Mouse (Mus musculus): ENCODE measurements around the gene 4930453N24Rik. TPM values are rescaled to one million over a fixed set of nuclear protein-coding genes. Genes with fewer than 3 reads are reported as not detected.
A peak's percentile ranks its signal among the peaks of the same experiment; 100 is the strongest.

4930453N24Rik gene
- polyA plus RNA-seq, 1 experiment, result 21.9 TPM

- no peak overlapping the region for H3K4me3 ChIP-seq (ENCODE audit: insufficient read depth, low read length)
- H3K4me1 ChIP-seq (ENCODE audit: control insufficient read depth, insufficient read depth, low read length), result peaks cover 5% of the 10 kb centered on the region
- H3K27ac ChIP-seq (ENCODE audit: insufficient read depth, low read depth, low read length), result no peak overlapping the region
- no peak for TF ChIP-seq CTCF (IDR thresholded peaks at IDR 0.05; ENCODE audit: low read depth, low read length)
- no peak for TF ChIP-seq POLR2A (IDR thresholded peaks at IDR 0.05; ENCODE audit: borderline replicate concordance, low read depth, low read length)
Measured at GRCm38 (mm10) chr16:64766696-64767300, 4.2 kb downstream of the 4930453N24Rik start.

GRCm38 (mm10) chr16:64759245-64759626 is 11.7 kb downstream of the 4930453N24Rik start:
- H3K27ac ChIP-seq (ENCODE audit: insufficient read depth, low read depth, low read length), result no peak overlapping the region
- H3K4me1 ChIP-seq (ENCODE audit: control insufficient read depth, insufficient read depth, low read length), result peaks cover 12% of the 10 kb centered on the region
- H3K4me3 ChIP-seq (ENCODE audit: insufficient read depth, low read length), result no peak overlapping the region
- TF ChIP-seq POLR2A (IDR thresholded peaks at IDR 0.05; ENCODE audit: borderline replicate concordance, low read depth, low read length), result no peak
- TF ChIP-seq CTCF (IDR thresholded peaks at IDR 0.05; ENCODE audit: low read depth, low read length), result no peak

DNA sequence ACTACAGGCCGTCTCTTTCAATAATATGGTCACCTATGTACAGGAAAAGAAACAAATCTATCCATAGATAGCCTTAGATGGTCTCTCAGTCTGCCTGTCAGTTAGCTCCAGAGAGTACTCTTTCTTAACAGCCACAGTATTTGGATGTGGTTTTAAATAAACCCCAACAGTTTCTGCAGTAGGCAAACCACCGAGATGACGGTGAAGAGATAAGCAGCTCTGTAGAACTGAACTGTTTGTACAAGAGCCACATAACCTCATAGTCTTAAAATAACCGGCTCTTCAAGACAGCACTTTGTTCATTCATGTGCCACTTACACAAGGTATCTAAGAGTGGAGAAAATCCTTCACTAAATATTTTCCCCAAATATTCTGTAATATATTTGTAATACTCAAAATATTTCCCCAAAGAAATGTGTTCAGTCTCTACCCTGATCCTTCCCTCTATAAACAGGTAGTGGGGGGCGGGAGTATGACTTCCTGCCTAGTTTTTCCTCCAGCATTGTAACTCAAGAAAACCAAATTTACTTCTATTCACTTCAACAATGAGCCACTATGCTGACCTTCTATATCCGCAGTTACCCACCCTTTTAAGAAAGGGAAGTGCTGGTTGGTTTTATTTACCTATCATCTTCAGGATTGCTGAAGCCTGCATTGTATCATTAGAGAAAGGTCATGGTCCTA is 12.3 kb downstream of the 4930453N24Rik start:
- Histone ChIP-seq H3K27ac (ENCODE audit: insufficient read depth, low read depth, low read length) (no peak overlapping the region), H3K4me1 (ENCODE audit: control insufficient read depth, insufficient read depth, low read length) (peaks cover 12% of the 10 kb centered on the region), H3K4me3 (ENCODE audit: insufficient read depth, low read length) (no peak overlapping the region)
- no peak for TF ChIP-seq POLR2A (IDR thresholded peaks at IDR 0.05; ENCODE audit: borderline replicate concordance, low read depth, low read length)
- no peak for TF ChIP-seq CTCF (IDR thresholded peaks at IDR 0.05; ENCODE audit: low read depth, low read length)

DNA sequence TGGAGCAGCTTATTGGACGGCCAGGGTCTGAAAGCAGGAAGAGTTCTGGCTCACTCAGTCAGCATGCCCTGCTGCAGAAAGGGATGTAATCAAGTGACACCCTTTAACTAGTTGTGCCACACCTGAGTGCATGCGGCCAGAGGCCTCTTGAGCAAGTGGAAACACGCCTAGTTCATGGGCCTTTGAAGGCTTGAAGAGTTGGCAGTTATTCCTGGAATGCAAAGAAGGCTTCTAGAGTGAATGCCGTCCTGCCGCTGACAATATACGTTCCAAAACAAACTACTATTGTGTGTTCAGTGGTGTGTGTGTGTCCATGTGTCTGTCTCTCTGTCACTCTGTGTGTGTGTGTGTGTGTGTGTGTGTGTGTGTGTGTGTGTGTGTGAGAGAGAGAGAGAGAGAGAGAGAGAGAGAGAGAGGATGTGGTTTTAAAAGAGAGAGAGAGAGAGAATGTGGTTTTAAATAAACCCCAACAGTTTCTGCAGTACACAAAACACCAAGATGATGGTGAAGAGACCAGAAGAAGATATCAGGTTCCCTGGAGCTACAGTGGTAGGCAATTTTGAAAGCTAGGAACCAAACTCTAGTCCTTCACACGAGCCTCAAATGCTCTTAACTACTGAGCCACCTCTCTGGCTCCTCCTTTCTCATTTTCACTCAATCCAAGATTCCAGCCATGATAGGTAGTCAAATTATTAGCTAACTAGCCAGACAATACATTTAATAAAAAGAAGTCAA is 13.1 kb downstream of the 4930453N24Rik start:
- no peak overlapping the region for H3K27ac ChIP-seq (ENCODE audit: insufficient read depth, low read depth, low read length)
- H3K4me3 ChIP-seq (ENCODE audit: insufficient read depth, low read length), result no peak overlapping the region
- TF ChIP-seq POLR2A (IDR thresholded peaks at IDR 0.05; ENCODE audit: borderline replicate concordance, low read depth, low read length) (no peak), CTCF (IDR thresholded peaks at IDR 0.05; ENCODE audit: low read depth, low read length) (no peak)
- peaks cover 12% of the 10 kb centered on the region for H3K4me1 ChIP-seq (ENCODE audit: control insufficient read depth, insufficient read depth, low read length)

GRCm38 (mm10) chr16:64756321-64756720 is 14.6 kb downstream of the 4930453N24Rik start:
- TF ChIP-seq CTCF (IDR thresholded peaks at IDR 0.05; ENCODE audit: low read depth, low read length) (no peak), POLR2A (IDR thresholded peaks at IDR 0.05; ENCODE audit: borderline replicate concordance, low read depth, low read length) (no peak)
- H3K4me1 ChIP-seq (ENCODE audit: control insufficient read depth, insufficient read depth, low read length), result peaks cover 12% of the 10 kb centered on the region
- H3K4me3 ChIP-seq (ENCODE audit: insufficient read depth, low read length), result no peak overlapping the region
- no peak overlapping the region for H3K27ac ChIP-seq (ENCODE audit: insufficient read depth, low read depth, low read length)

- no peak for TF ChIP-seq POLR2A (IDR thresholded peaks at IDR 0.05; ENCODE audit: borderline replicate concordance, low read depth, low read length)
- TF ChIP-seq CTCF (IDR thresholded peaks at IDR 0.05; ENCODE audit: low read depth, low read length), result no peak
- H3K4me1 ChIP-seq (ENCODE audit: control insufficient read depth, insufficient read depth, low read length), result peaks cover 12% of the 10 kb centered on the region
- no peak overlapping the region for H3K4me3 ChIP-seq (ENCODE audit: insufficient read depth, low read length)
- no peak overlapping the region for H3K27ac ChIP-seq (ENCODE audit: insufficient read depth, low read depth, low read length)
Measured at GRCm38 (mm10) chr16:64754743-64755139, 16.2 kb downstream of the 4930453N24Rik start.

DNA sequence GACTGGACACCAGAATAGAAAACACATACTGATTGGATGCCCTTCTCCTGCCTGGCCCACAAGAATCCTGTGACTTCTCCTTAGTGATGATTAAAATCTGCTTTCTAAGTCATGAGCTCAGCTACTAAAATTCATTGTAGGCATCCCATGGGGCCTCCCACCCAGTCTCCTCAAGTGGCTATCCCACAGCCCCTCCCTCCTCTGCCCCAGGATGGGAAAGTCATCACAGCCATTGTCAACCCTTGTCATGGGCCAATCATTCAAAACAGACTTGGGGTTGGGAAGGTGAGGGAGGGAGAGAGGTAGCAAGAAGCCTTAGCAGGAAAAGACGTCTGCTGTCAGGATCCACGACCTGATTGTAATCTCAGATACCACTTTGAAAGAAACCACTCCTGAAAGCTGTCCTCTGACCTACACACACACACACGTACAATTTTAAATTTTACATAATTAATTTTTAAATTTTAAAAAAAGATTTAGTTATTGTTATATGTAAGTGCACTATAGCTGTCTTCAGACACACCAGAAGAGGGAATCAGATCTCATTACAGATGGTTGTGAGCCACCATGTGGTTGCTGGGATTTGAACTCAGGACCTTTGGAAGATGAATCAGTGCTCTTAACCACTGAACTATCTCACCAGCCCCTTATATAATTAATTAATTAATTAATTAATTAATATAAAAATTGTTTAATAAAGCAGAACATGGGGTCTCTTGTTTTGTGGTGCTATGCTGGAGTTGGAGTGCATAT is 16.8 kb downstream of the 4930453N24Rik start:
- Histone ChIP-seq H3K27ac (ENCODE audit: insufficient read depth, low read depth, low read length) (no peak overlapping the region), H3K4me1 (ENCODE audit: control insufficient read depth, insufficient read depth, low read length) (peaks cover 10% of the 10 kb centered on the region), H3K4me3 (ENCODE audit: insufficient read depth, low read length) (no peak overlapping the region)
- TF ChIP-seq POLR2A (IDR thresholded peaks at IDR 0.05; ENCODE audit: borderline replicate concordance, low read depth, low read length) (no peak), CTCF (IDR thresholded peaks at IDR 0.05; ENCODE audit: low read depth, low read length) (no peak)

DNA sequence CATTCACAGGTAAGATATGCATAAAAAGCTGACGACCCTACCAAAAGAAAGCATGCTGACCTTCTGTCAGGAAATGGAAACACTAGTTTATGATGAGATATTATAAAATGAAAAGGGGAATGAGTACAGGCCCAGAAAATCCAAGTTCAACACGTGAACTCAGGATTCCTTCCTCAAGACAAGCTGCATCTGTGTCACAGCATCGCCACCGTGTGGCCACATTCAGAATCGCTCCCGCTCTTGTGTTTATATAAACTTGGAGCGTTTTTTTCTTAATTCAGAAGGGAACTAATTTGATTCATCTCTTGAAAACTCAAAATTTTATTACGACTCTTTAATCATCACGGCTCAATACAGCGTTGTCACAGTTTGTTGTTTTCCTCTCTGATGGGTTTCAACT is 22.7 kb downstream of the 4930453N24Rik start:
- TF ChIP-seq POLR2A (IDR thresholded peaks at IDR 0.05; ENCODE audit: borderline replicate concordance, low read depth, low read length), result no peak
- TF ChIP-seq CTCF (IDR thresholded peaks at IDR 0.05; ENCODE audit: low read depth, low read length), result peak; percentile 92
- Histone ChIP-seq H3K27ac (ENCODE audit: insufficient read depth, low read depth, low read length) (no peak overlapping the region), H3K4me1 (ENCODE audit: control insufficient read depth, insufficient read depth, low read length) (no peaks in the 10 kb centered on the region), H3K4me3 (ENCODE audit: insufficient read depth, low read length) (no peak overlapping the region)

- no peaks in the 10 kb centered on the region for H3K4me1 ChIP-seq (ENCODE audit: control insufficient read depth, insufficient read depth, low read length)
Measured at GRCm38 (mm10) chr16:64745089-64745488, 25.9 kb downstream of the 4930453N24Rik start.

More at GRCm38 (mm10) chr16:64745089-64745488, 25.9 kb downstream of the 4930453N24Rik start:
- no peak overlapping the region for H3K27ac ChIP-seq (ENCODE audit: insufficient read depth, low read depth, low read length)
- TF ChIP-seq POLR2A (IDR thresholded peaks at IDR 0.05; ENCODE audit: borderline replicate concordance, low read depth, low read length) (no peak), CTCF (IDR thresholded peaks at IDR 0.05; ENCODE audit: low read depth, low read length) (no peak)
- no peak overlapping the region for H3K4me3 ChIP-seq (ENCODE audit: insufficient read depth, low read length)
